Mouse (Mus musculus): ENCODE measurements around the gene Ubox5.

DNA sequence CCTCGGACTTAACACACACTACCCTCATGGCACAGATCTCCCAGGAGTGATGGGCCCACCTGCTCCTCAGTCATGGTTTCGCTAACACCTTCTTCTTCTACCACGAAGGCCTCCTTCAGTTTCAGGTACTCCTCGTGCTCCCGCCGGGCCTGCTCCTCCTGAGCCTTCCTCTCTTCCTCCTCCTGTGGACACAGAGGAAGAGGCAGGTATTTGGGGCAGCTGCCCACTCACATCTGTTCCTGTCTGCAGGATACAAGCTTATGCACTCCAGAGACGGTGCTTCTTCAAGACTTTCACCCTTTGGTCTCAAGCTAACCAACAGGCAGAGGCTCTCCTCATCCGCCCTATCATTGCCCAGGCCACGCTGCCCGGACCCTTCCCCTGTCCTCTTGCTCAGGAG lies 28.7 kb upstream of the Ubox5 start:
- no peak for TF ChIP-seq CTCF (IDR thresholded peaks at IDR 0.05; ENCODE audit: low read depth, low read length)
- TF ChIP-seq EP300 (IDR thresholded peaks at IDR 0.05; ENCODE audit: insufficient read depth, low read depth, low read length), result no peak
- TF ChIP-seq POLR2A (IDR thresholded peaks at IDR 0.05; ENCODE audit: insufficient read depth, low read length), result no peak

Data from ES-Bruce4 (cell line).